Mouse (Mus musculus): Measurements from ENCODE around the gene Nkapl.
A peak's percentile ranks its signal among the peaks of the same experiment; 100 is the strongest.

DNA sequence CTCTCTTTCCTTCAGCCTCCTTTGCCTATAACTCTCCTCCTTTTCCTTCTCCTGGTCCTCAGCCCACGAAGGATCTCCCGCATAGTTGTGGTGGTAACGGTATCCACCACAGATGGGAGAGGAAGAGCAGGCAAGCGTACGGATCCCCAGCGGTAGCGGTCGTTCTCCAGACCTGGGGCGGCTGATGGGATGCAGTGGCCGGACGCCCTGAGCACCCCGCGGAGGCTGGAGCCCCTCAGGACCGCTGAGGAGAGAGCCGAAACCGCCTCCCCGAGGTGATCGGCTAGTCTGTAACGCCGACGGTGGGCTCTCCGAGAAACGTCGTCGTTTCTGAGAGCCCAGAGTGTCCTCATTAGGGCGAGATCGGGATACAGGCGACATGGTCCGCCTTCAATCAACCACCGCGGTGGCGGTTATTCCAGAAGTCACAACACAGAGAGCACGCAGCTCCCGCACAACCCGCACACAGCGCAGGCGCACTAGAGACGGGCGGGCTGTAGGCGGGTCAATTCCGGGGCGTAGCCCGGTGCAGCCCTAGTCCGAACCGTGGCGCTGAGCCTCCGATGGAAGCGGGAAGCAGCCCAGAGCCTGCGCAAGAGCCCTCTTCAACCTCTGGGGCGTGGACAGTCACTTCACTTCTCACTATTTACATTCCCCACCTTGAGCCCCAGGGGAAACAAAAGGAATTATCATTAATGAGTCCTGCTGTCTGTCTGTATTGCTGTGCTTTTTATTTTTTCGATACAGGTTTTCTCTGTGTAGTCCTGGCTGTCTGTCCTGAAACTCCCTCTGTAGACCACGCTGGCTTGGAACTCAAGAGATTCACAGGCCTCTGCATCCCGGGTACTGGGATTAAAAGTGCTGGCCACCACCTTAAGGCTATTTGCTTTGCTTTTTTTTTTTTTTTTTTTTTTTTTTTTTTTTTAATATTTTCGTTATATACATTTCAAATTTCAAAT, at the start of gene Nkapl:
- TF ChIP-seq CTCF (IDR thresholded peaks at IDR 0.05; ENCODE audit: insufficient read depth, low read depth, low read length) (no peak), POLR2A (IDR thresholded peaks at IDR 0.05; ENCODE audit: insufficient read depth, low read depth, low read length) (peak; percentile 58)
